Mouse (Mus musculus): ENCODE measurements around the gene Cenpq. TPM values are rescaled to one million over a fixed set of nuclear protein-coding genes. Genes with fewer than 3 reads are reported as not detected.

Cenpq gene
- total RNA-seq, 1 experiment: 13.7 TPM

DNA sequence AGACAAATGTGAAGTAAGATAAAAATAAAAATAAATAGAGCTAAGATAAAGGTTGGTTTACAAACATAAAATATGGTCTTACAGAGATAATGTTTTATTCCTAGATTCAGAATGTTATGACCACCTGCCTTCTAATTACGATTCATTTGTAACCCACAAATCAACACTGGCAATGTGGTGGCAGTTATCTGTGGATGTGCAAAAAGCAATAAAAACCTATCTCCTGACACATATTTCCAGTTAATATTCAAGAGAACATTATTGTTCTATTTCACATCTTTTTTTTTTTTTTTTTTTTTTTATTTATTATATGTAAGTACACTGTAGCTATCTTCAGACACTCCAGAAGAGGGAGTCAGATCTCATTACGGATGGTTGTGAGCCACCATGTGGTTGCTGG is 19.3 kb downstream of the Cenpq start:
- no peak overlapping the region for H3K27ac ChIP-seq (ENCODE audit: insufficient read depth, low read depth, low read length, poor library complexity, severe bottlenecking)
- no peak for DNase-seq (ENCODE audit: low read depth, low spot score)
- in situ Hi-C loops (cut with MboI; ENCODE audit: low sequenced_read_pairs in 2 of 2, unreplicated experiment in 2 of 2): no loop called here
- H3K4me3 ChIP-seq (ENCODE audit: insufficient read depth in 1 of 2, low read depth in 1 of 2, low read length in 2 of 2, poor library complexity in 1 of 2, severe bottlenecking in 1 of 2): no peak overlapping the region
- H3K9me3 ChIP-seq (ENCODE audit: control insufficient read depth, insufficient read depth, low read depth, low read length): no peaks in the 10 kb centered on the region
- no peaks in the 10 kb centered on the region for H3K4me1 ChIP-seq (ENCODE audit: control insufficient read depth in 2 of 2, insufficient read depth in 2 of 2, low read length in 2 of 2, poor library complexity in 1 of 2)
- no peaks in the 10 kb centered on the region for H3K36me3 ChIP-seq (ENCODE audit: control insufficient read depth, insufficient read depth, low read length, poor library complexity, severe bottlenecking)
- TF ChIP-seq MAFK (IDR thresholded peaks at IDR 0.05; ENCODE audit: insufficient read depth, low read depth, low read length) (no peak), HCFC1 (IDR thresholded peaks at IDR 0.05; ENCODE audit: borderline replicate concordance, insufficient read depth, low read length) (no peak), CHD2 (IDR thresholded peaks at IDR 0.05; ENCODE audit: low read depth, low read length) (no peak), ZNF384 (IDR thresholded peaks at IDR 0.05; ENCODE audit: low read depth, low read length) (no peak), ZC3H11A (IDR thresholded peaks at IDR 0.05; ENCODE audit: borderline replicate concordance, low read depth, low read length) (no peak)
- H3K9ac ChIP-seq (ENCODE audit: insufficient read depth, low read depth, low read length, poor library complexity, severe bottlenecking): no peak overlapping the region

DNA sequence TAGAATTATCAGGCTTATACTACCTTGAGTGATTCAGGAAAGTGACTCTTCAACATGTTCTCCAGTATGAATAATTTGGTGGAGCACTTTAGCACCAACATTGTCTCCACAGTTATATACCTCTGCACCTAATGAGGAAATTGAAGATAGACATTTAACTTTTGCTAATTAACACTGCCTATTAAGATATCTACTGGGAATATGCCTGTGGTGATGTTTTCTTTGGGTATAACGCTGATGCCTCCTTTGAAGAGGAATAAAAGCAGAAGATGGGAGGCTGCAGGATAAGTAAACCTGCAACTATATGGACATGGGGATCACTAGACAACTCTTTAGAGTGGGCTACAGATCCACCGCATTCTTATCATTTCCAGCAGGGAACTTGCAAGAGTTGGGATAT is 20.6 kb downstream of the Cenpq start, which contains the start of gene Glyatl3:
TSS of gene Glyatl3 (minus strand) at position 101 of the 400 bp plus-strand sequence.
- no peak for DNase-seq (ENCODE audit: low read depth, low spot score)
- TF ChIP-seq ZNF384 (IDR thresholded peaks at IDR 0.05; ENCODE audit: low read depth, low read length): no peak
- no peak for TF ChIP-seq ZC3H11A (IDR thresholded peaks at IDR 0.05; ENCODE audit: borderline replicate concordance, low read depth, low read length)
- no peak for TF ChIP-seq CHD2 (IDR thresholded peaks at IDR 0.05; ENCODE audit: low read depth, low read length)
- TF ChIP-seq HCFC1 (IDR thresholded peaks at IDR 0.05; ENCODE audit: borderline replicate concordance, insufficient read depth, low read length): no peak
- no peak for TF ChIP-seq MAFK (IDR thresholded peaks at IDR 0.05; ENCODE audit: insufficient read depth, low read depth, low read length)

DNA sequence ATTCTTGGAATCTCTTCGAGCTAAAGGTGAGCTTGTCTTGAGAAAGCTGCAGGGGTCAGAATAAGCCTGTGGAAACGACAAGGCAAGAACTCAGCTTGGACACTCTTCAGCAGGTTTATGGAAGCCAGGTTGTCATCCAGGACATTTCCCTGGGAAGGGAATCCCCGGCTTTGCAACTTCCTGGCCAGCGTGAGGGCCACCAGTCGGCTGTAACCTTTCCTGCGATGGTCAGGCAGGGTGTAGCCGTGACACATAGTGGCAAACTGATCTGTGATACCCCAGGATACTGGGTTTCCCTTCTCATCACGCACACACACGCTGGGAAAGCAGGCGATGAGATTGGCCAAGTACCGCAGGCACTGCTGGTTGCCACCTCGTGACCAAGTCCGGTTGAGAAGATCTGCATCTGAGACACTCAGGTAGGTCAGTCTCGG is 30.1 kb downstream of the Cenpq start:
- Histone ChIP-seq H3K4me3 (ENCODE audit: insufficient read depth in 1 of 2, low read depth in 1 of 2, low read length in 2 of 2, poor library complexity in 1 of 2, severe bottlenecking in 1 of 2) (peak overlapping the region; percentile 21 to 51; a peak in 3 of 4 replicates), H3K9me3 (ENCODE audit: control insufficient read depth, insufficient read depth, low read depth, low read length) (no peaks in the 10 kb centered on the region), H3K27ac (ENCODE audit: insufficient read depth, low read depth, low read length, poor library complexity, severe bottlenecking) (peak overlapping the region; percentile 67; the same call in 1 of the 2 replicates)

More for the DNA sequence above, 20.6 kb downstream of the Cenpq start, which contains the start of gene Glyatl3:
- Histone ChIP-seq H3K4me3 (ENCODE audit: insufficient read depth in 1 of 2, low read depth in 1 of 2, low read length in 2 of 2, poor library complexity in 1 of 2, severe bottlenecking in 1 of 2) (no peak within 1 kb of the TSS), H3K36me3 (ENCODE audit: control insufficient read depth, insufficient read depth, low read length, poor library complexity, severe bottlenecking) (no peaks in the 10 kb centered on the region), H3K4me1 (ENCODE audit: control insufficient read depth in 2 of 2, insufficient read depth in 2 of 2, low read length in 2 of 2, poor library complexity in 1 of 2) (no peaks in the 10 kb centered on the region), H3K9ac (ENCODE audit: insufficient read depth, low read depth, low read length, poor library complexity, severe bottlenecking) (no peak within 1 kb of the TSS), H3K9me3 (ENCODE audit: control insufficient read depth, insufficient read depth, low read depth, low read length) (no peaks in the 10 kb centered on the region), H3K27ac (ENCODE audit: insufficient read depth, low read depth, low read length, poor library complexity, severe bottlenecking) (no peak within 1 kb of the TSS)
- in situ Hi-C loops (cut with MboI; ENCODE audit: low sequenced_read_pairs in 2 of 2, unreplicated experiment in 2 of 2): no loop called here

DNA sequence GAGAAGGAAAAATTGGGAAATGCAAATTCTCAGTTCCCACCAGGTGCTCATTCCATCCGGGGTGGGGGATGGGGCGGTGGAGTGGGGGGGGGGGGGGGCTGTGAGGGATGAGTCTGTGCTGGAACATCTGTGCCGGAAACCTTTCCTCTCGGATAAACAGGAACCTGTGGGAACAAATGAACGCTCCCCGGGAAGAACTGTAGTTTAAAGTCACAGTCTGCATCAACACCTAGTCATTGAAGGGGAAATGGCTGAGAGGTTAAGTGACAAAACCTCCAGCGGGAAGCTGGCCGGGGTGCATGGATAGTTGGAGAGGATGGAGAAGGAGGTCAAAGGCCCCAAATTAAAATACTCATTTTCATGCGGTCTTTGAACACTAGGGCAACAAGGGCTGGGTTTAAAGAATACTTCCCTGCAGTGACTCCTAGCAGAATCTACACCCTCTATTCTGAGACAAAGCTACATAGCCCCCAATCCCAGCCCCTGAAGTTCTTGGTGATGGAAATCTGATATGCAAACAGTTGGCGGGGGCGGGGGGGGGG is 30.7 kb downstream of the Cenpq start:
- no peak overlapping the region for H3K4me3 ChIP-seq (ENCODE audit: insufficient read depth in 1 of 2, low read depth in 1 of 2, low read length in 2 of 2, poor library complexity in 1 of 2, severe bottlenecking in 1 of 2)
- H3K9me3 ChIP-seq (ENCODE audit: control insufficient read depth, insufficient read depth, low read depth, low read length): no peaks in the 10 kb centered on the region
- H3K36me3 ChIP-seq (ENCODE audit: control insufficient read depth, insufficient read depth, low read length, poor library complexity, severe bottlenecking): no peaks in the 10 kb centered on the region
- H3K9ac ChIP-seq (ENCODE audit: insufficient read depth, low read depth, low read length, poor library complexity, severe bottlenecking): no peak overlapping the region
- no peak overlapping the region for H3K27ac ChIP-seq (ENCODE audit: insufficient read depth, low read depth, low read length, poor library complexity, severe bottlenecking)
- TF ChIP-seq CHD2 (IDR thresholded peaks at IDR 0.05; ENCODE audit: low read depth, low read length) (no peak), MAFK (IDR thresholded peaks at IDR 0.05; ENCODE audit: insufficient read depth, low read depth, low read length) (no peak), ZC3H11A (IDR thresholded peaks at IDR 0.05; ENCODE audit: borderline replicate concordance, low read depth, low read length) (no peak), ZNF384 (IDR thresholded peaks at IDR 0.05; ENCODE audit: low read depth, low read length) (no peak), HCFC1 (IDR thresholded peaks at IDR 0.05; ENCODE audit: borderline replicate concordance, insufficient read depth, low read length) (no peak)
- DNase-seq (ENCODE audit: low read depth, low spot score): no peak
- peaks cover 0 to 8% of the 10 kb centered on the region in 2 experiments; a peak in 2 of 4 replicates for H3K4me1 ChIP-seq (ENCODE audit: control insufficient read depth in 2 of 2, insufficient read depth in 2 of 2, low read length in 2 of 2, poor library complexity in 1 of 2)
- in situ Hi-C loops (cut with MboI; ENCODE audit: low sequenced_read_pairs in 2 of 2, unreplicated experiment in 2 of 2): no loop called here

More for the DNA sequence above, 30.1 kb downstream of the Cenpq start:
- TF ChIP-seq MAFK (IDR thresholded peaks at IDR 0.05; ENCODE audit: insufficient read depth, low read depth, low read length) (no peak), ZC3H11A (IDR thresholded peaks at IDR 0.05; ENCODE audit: borderline replicate concordance, low read depth, low read length) (no peak), CHD2 (IDR thresholded peaks at IDR 0.05; ENCODE audit: low read depth, low read length) (no peak), ZNF384 (IDR thresholded peaks at IDR 0.05; ENCODE audit: low read depth, low read length) (no peak), HCFC1 (IDR thresholded peaks at IDR 0.05; ENCODE audit: borderline replicate concordance, insufficient read depth, low read length) (no peak)
- H3K9ac ChIP-seq (ENCODE audit: insufficient read depth, low read depth, low read length, poor library complexity, severe bottlenecking): peak overlapping the region; percentile 44; the same call in 1 of the 2 replicates
- no peaks in the 10 kb centered on the region for H3K36me3 ChIP-seq (ENCODE audit: control insufficient read depth, insufficient read depth, low read length, poor library complexity, severe bottlenecking)
- no peak for DNase-seq (ENCODE audit: low read depth, low spot score)
- peaks cover 0 to 6% of the 10 kb centered on the region in 2 experiments; a peak in 2 of 4 replicates for H3K4me1 ChIP-seq (ENCODE audit: control insufficient read depth in 2 of 2, insufficient read depth in 2 of 2, low read length in 2 of 2, poor library complexity in 1 of 2)
- in situ Hi-C loops (cut with MboI; ENCODE audit: low sequenced_read_pairs in 2 of 2, unreplicated experiment in 2 of 2): no loop called here
